Mouse (Mus musculus) spleen, postnatal 0 days (tissue): ENCODE data around the gene Mpz. TPM values are rescaled to one million over a fixed set of nuclear protein-coding genes. Genes with fewer than 3 reads are reported as not detected.

Experiments
- polyA plus RNA-seq: library from polyadenylated mRNA; unstranded; fragments of >200 nt; fragmentation: Nextera tagmentation; extraction: Ambion mirVana; gene quantifications from 2 replicates; pipeline ENCODE4 v1.2.1, GENCODE M21; 2015

Mpz gene
- 0.06 TPM in 1 of 2 replicates, not detected in the other for polyA plus RNA-seq

DNA sequence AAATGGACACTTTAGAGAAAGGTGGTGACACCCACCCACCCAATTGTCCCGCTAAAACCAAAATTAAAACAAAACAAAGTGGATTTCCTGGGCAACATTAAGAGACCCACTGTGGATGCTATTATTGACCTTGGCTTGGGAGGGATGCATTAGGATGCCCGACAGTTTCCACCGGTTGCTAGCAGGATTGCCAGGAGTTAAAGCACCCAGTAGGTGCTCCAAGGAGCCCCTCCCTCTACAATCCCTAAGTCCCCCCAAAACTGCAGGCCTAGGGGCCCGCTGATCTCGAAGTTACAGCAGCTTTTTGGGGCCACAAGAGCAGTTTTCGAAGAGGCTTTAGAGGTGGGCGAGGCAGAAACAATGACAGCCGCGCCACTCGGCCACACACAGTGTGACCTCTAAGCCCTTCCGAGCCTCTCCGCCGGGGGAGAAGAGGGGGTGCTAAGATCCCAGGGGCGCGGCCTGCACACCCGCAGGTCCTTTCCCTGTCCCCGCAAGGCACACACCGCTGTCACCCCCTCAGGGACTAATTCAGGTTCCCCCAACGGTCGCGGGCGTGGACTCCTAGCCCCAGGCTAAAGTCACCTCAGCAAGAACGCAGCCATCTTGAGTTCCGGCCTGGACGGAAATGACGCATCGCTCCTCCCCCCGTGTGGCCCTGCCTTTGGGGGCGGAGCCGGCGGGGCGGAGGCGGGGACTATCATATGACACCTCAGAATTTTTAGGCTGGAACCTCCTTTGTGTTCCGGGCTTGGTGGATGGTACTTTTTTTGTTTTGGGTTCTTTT is at the start of gene Mpz, which contains the start of gene Sdhc:
Gene Mpz (plus strand): TSS at position 738 of the 787 bp plus-strand sequence.
Gene Sdhc (minus strand): TSS at position 630 of the 787 bp plus-strand sequence.

DNA sequence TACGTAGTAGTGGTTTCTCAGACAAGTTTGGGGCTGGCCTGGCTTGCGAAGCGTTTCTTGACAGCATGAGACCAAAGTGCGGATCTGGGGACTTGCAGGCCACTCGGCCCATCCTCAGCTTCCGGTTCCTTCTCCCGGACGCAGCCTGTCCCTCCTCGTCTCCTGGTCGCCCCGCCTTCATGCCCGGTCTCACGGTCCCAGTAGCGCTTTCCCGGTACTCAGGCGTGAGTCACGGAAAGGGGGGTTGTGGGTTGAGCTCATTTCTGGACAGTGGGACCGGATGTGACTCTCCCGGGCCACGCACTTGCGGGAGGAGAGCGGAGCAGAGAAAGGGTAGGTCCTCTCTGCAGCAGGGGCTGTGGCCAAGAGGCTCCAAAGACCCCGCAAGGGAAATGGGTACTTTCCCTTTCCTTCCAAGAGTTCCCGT is 36.6 kb upstream of the Mpz start, which contains the start of gene Cfap126:
Gene Cfap126 (plus strand): TSS at position 46 of the 427 bp plus-strand sequence.

DNA sequence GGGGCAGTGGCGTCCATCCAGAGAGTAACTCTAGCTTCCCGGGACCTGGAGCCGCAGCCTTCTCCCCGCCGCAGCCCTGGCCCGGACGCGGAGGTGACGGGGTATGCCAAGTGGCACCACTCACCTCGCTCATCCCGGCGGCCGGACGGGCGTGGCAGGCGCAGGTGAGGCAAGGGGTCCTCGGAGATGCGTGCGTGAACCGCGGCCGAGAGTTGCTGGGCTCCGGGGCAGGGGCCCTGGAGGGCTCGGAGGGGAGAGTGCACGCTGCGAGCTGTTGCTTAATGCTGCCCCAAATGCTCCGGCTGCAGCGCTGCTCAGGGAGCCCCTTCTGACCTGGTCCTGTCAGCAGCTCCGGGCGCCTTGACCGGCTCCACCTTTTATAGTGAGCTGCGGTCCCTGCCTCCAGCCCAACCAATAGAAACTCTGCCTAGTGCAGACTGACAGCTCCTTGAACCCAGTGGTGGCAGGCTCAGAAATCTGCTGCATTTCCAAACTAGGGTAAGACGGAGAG is 45.4 kb downstream of the Mpz start, which contains the start of gene Pcp4l1:
Gene Pcp4l1 (minus strand): TSS at position 382 of the 511 bp plus-strand sequence.

Other genes with a start within 250 kb of the Mpz start
- gene Fcrlb, start 237.8 kb upstream of the Mpz start, polyA plus RNA-seq, result 0.16 and 0.28 TPM in 2 replicates
- 7.2 and 7.9 TPM in 2 replicates for gene Fcrla, start 223.1 kb upstream of the Mpz start, polyA plus RNA-seq
- 8.8 and 14.5 TPM in 2 replicates for gene Fcgr2b, start 174.2 kb upstream of the Mpz start, polyA plus RNA-seq
- gene Fcgr4, start 131.8 kb upstream of the Mpz start, polyA plus RNA-seq, result 10.4 and 13.2 TPM in 2 replicates
- 54.2 and 78.2 TPM in 2 replicates for gene Fcgr3, start 85.8 kb upstream of the Mpz start, polyA plus RNA-seq
- 1.5 and 2.0 TPM in 2 replicates for gene Cfap126, start 36.8 kb upstream of the Mpz start, polyA plus RNA-seq
- gene Sdhc, start 108 bp upstream of the Mpz start, polyA plus RNA-seq, result 133 and 137 TPM in 2 replicates
- 4.2 and 6.1 TPM in 2 replicates for gene Pcp4l1, start 45.6 kb downstream of the Mpz start, polyA plus RNA-seq
- gene Nr1i3, start 63.3 kb downstream of the Mpz start, polyA plus RNA-seq, result 0.04 and 0.23 TPM in 2 replicates
- gene Tomm40l, start 71.8 kb downstream of the Mpz start, polyA plus RNA-seq, result 13.0 and 14.5 TPM in 2 replicates
- gene Apoa2, start 74.3 kb downstream of the Mpz start, polyA plus RNA-seq, result 5.4 and 10.5 TPM in 2 replicates
- 259 and 395 TPM in 2 replicates for gene Fcer1g, start 83.7 kb downstream of the Mpz start, polyA plus RNA-seq
- 2.1 and 3.0 TPM in 2 replicates for gene Adamts4, start 99.7 kb downstream of the Mpz start, polyA plus RNA-seq
- 120 and 129 TPM in 2 replicates for gene Ndufs2, start 100.7 kb downstream of the Mpz start, polyA plus RNA-seq
- 39.0 and 44.1 TPM in 2 replicates for gene B4galt3, start 119.6 kb downstream of the Mpz start, polyA plus RNA-seq
- gene Ppox, start 130.5 kb downstream of the Mpz start, polyA plus RNA-seq, result 146 and 167 TPM in 2 replicates
- 34.0 and 36.2 TPM in 2 replicates for gene Usp21, start 137.3 kb downstream of the Mpz start, polyA plus RNA-seq
- 62.2 and 65.2 TPM in 2 replicates for gene Ufc1, start 144.3 kb downstream of the Mpz start, polyA plus RNA-seq
- gene Dedd, start 178.4 kb downstream of the Mpz start, polyA plus RNA-seq, result 21.7 and 22.4 TPM in 2 replicates
- gene Nit1, start 194.9 kb downstream of the Mpz start, polyA plus RNA-seq, result 17.3 and 21.0 TPM in 2 replicates
- 63.8 and 71.4 TPM in 2 replicates for gene Pfdn2, start 195.0 kb downstream of the Mpz start, polyA plus RNA-seq
- 0.49 and 0.56 TPM in 2 replicates for gene Klhdc9, start 210.1 kb downstream of the Mpz start, polyA plus RNA-seq
- gene Nectin4, start 219.4 kb downstream of the Mpz start, polyA plus RNA-seq, result 0.30 and 0.41 TPM in 2 replicates
- gene Arhgap30, start 238.2 kb downstream of the Mpz start, polyA plus RNA-seq, result 14.1 and 20.7 TPM in 2 replicates